Comparison of ENCODE assay signal across 8 mouse cellular contexts in genomic region chr2:29252059-29252598, GRCm38 (mm10). TPM values are rescaled to one million over a fixed set of nuclear protein-coding genes. Genes with fewer than 3 reads are reported as not detected.
DNase-seq lines count a peak whose midpoint lies in the region; ATAC-seq and TF ChIP-seq lines count a peak whose summit lies in the region.

No protein-coding gene starts in this region.

- peak overlapping the region; percentile 96 for H3K4me2 ChIP-seq in forebrain, postnatal 0 days (ENCODE audit: low read depth)
- peak overlapping the region; percentile 99 for H3K4me2 ChIP-seq in hindbrain, embryonic 15.5 days
- H3K4me2 ChIP-seq in liver, embryonic 13.5 days: peak overlapping the region; percentile 73

- DNase-seq in adrenal gland, adult 8-10 months: peak; percentile 52
- peak; percentile 63 for DNase-seq in forebrain, postnatal 0 days
- no peak for DNase-seq in liver, embryonic 13.5 days
- peak; percentile 53 for DNase-seq in naive thymus-derived CD4-positive, alpha-beta T cell, adult 2 months (ENCODE audit: low read depth)
- peak; percentile 69 for DNase-seq in testis, postnatal 10 days (ENCODE audit: low spot score)

- H3K9me3 ChIP-seq in erythroblast, embryonic 14.5 days (ENCODE audit: control insufficient read depth, low read length): no peaks in the 10 kb centered on the region; the same call in 1 of the 2 replicates
- no peaks in the 10 kb centered on the region for H3K9me3 ChIP-seq in forebrain, postnatal 0 days (ENCODE audit: low read length)
- H3K9me3 ChIP-seq in hindbrain, embryonic 15.5 days: no peaks in the 10 kb centered on the region
- H3K9me3 ChIP-seq in liver, embryonic 13.5 days (replicated peaks): no peaks in the 10 kb centered on the region

- WGBS in forebrain, postnatal 0 days: 3% methylated on average over 49 of the region's 49 CpGs
- WGBS in hindbrain, embryonic 15.5 days: under 1% methylated on average over 48 of the region's 49 CpGs
- under 1% methylated on average over 49 of the region's 49 CpGs for WGBS in liver, embryonic 13.5 days (ENCODE audit: insufficient replicate concordance)

- H3K4me1 ChIP-seq in erythroblast, embryonic 14.5 days (ENCODE audit: control insufficient read depth): no peaks in the 10 kb centered on the region
- H3K4me1 ChIP-seq in forebrain, postnatal 0 days (ENCODE audit: insufficient read depth): no peaks in the 10 kb centered on the region
- peaks cover 49% of the 10 kb centered on the region for H3K4me1 ChIP-seq in hindbrain, embryonic 15.5 days (replicated peaks)
- peaks cover 22% of the 10 kb centered on the region for H3K4me1 ChIP-seq in liver, embryonic 13.5 days (replicated peaks)

- peak overlapping the region; percentile 89 for H3K27ac ChIP-seq in forebrain, postnatal 0 days (ENCODE audit: low read depth, low read length)
- peak overlapping the region; percentile 60 for H3K27ac ChIP-seq in hindbrain, embryonic 15.5 days (replicated peaks)
- no peak overlapping the region for H3K27ac ChIP-seq in liver, embryonic 13.5 days

- peak overlapping the region; percentile 18 for H3K4me3 ChIP-seq in erythroblast, embryonic 14.5 days (replicated peaks)
- H3K4me3 ChIP-seq in forebrain, postnatal 0 days (ENCODE audit: low read depth, low read length): peak overlapping the region; percentile 62
- H3K4me3 ChIP-seq in hindbrain, embryonic 15.5 days: peak overlapping the region; percentile 54
- H3K4me3 ChIP-seq in liver, embryonic 13.5 days (replicated peaks): peak overlapping the region; percentile 58

- no peak for ATAC-seq in erythroblast, adult 5-6 weeks (replicated peaks; ENCODE audit: low FRiP score, poor library complexity, severe bottlenecking)
- peak; percentile 38 for ATAC-seq in forebrain, postnatal 0 days
- 0 out of 2 replicates have a peak, but pooled peaks have one; percentile 51 for ATAC-seq in hindbrain, embryonic 15.5 days (ENCODE audit: low FRiP score, low read depth)
- ATAC-seq in liver, embryonic 13.5 days (ENCODE audit: low read depth): no peak

- H3K9ac ChIP-seq in forebrain, postnatal 0 days: peak overlapping the region; percentile 68
- H3K9ac ChIP-seq in hindbrain, embryonic 15.5 days: peak overlapping the region; percentile 51
- H3K9ac ChIP-seq in liver, embryonic 13.5 days: no peak overlapping the region

- peak; percentile 25; the same call in 1 of the 2 replicates for TF ChIP-seq CTCF in forebrain, postnatal 0 days (IDR thresholded peaks at IDR 0.05; ENCODE audit: low read depth)

- H3K36me3 ChIP-seq in erythroblast, embryonic 14.5 days (ENCODE audit: control insufficient read depth): no peaks in the 10 kb centered on the region
- H3K36me3 ChIP-seq in forebrain, postnatal 0 days (ENCODE audit: insufficient read depth): no peaks in the 10 kb centered on the region
- H3K36me3 ChIP-seq in hindbrain, embryonic 15.5 days: no peaks in the 10 kb centered on the region
- no peaks in the 10 kb centered on the region for H3K36me3 ChIP-seq in liver, embryonic 13.5 days

- H3K27me3 ChIP-seq in erythroblast, embryonic 14.5 days (ENCODE audit: control insufficient read depth): peaks cover 90% of the 10 kb centered on the region
- H3K27me3 ChIP-seq in forebrain, postnatal 0 days (ENCODE audit: insufficient read depth, low read length): peaks cover 7% of the 10 kb centered on the region; the same call in 1 of the 2 replicates
- peaks cover 23% of the 10 kb centered on the region for H3K27me3 ChIP-seq in hindbrain, embryonic 15.5 days
- peaks cover 97% of the 10 kb centered on the region for H3K27me3 ChIP-seq in liver, embryonic 13.5 days

RNA-seq across cellular contexts. Expression of gene Ntng2, which starts 0.7 kb away (rescaled TPM):
- polyA plus RNA-seq in erythroblast, embryonic 14.5 days (2012): 0.03 TPM in 1 of 2 replicates, not detected in the other
- 2.3 and 8.8 TPM in 2 replicates for total RNA-seq in erythroblast, adult 5-6 weeks (2015; ENCODE audit: low replicate concordance)
- total RNA-seq in erythroblast, adult 5-6 weeks (2017; ENCODE audit: low replicate concordance): 0.94 and 2.0 TPM in 2 replicates
- 10 to 100 TPM; 52.7 to 72.6 (median 62.9) TPM for total RNA-seq in adrenal gland, adult 8-10 months (2022)
- 33.0 and 33.6 TPM in 2 replicates for total RNA-seq in forebrain, postnatal 0 days (2014; rRNA removed)
- 8.0 and 8.6 TPM in 2 replicates for polyA plus RNA-seq in forebrain, postnatal 0 days (2015; fragmentation: Nextera tagmentation; extraction: Ambion mirVana)
- 3.9 and 5.5 TPM in 2 replicates for polyA plus RNA-seq in hindbrain, embryonic 15.5 days (2015; fragmentation: Nextera tagmentation; extraction: Ambion mirVana)
- polyA plus RNA-seq in liver, embryonic 13.5 days (2015; fragmentation: Nextera tagmentation; extraction: Ambion mirVana): 0.14 TPM in 1 of 2 replicates, not detected in the other

Comparison
In these comparisons a context has a peak if more than half of its experiments do, and no peak if none do; other contexts are left out.
1. ATAC-seq: peak in forebrain, postnatal 0 days (single experiment) and hindbrain, embryonic 15.5 days (single experiment); none in erythroblast, adult 5-6 weeks (single experiment) and liver, embryonic 13.5 days (single experiment).
2. Peak in every context shown above with its lines, with median percentiles within 50 percentile points of each other: H3K4me3 ChIP-seq and H3K4me2 ChIP-seq.